In genomic region chr4:132346661-132347060, GRCm38 (mm10) we compare ENCODE assay signal across 9 mouse cellular contexts. TPM values are rescaled to one million over a fixed set of nuclear protein-coding genes. Genes with fewer than 3 reads are reported as not detected.
A peak's percentile ranks its signal among the peaks of the same experiment; 100 is the strongest.
DNase-seq lines count a peak whose midpoint lies in the region; ATAC-seq and TF ChIP-seq lines count a peak whose summit lies in the region.
"Had no signal": no experiment of that assay in that cellular context is flagged by ENCODE, and none has a peak within 500 bp of the region (broad histone marks: within the 10 kb centered on the region; RNA-seq: fewer than 3 reads in every experiment).

No protein-coding gene starts in this region.

- no peak for DNase-seq in kidney, postnatal 4 days
- DNase-seq in 416B (ENCODE audit: low read depth) = peak; percentile 80
- DNase-seq in cerebellum, adult 9-10 months = no peak
- DNase-seq in ovary, postnatal 36 days (ENCODE audit: low spot score) = no peak
- DNase-seq: cerebellum, postnatal 14 days; layer of hippocampus, postnatal 36 days had no signal

- peaks cover 20% of the 10 kb centered on the region for H3K36me3 ChIP-seq in kidney, embryonic 15.5 days
- peaks cover 17% of the 10 kb centered on the region for H3K36me3 ChIP-seq in ES-Bruce4 (ENCODE audit: control insufficient read depth, insufficient read depth, low read length, poor library complexity, severe bottlenecking)
- H3K36me3 ChIP-seq in intestine, embryonic 16.5 days (ENCODE audit: control insufficient read depth, insufficient read depth, low read length) = no peaks in the 10 kb centered on the region

- 77% methylated on average over 3 of the region's 3 CpGs for WGBS in kidney, embryonic 15.5 days
- WGBS in intestine, embryonic 16.5 days = 49% methylated on average over 3 of the region's 3 CpGs

- TF ChIP-seq POLR2A in ES-Bruce4 (IDR thresholded peaks at IDR 0.05; ENCODE audit: insufficient read depth, low read length) = no peak

- no peaks in the 10 kb centered on the region for H3K9me3 ChIP-seq in kidney, embryonic 15.5 days (replicated peaks)
- H3K9me3 ChIP-seq in ES-Bruce4 (replicated peaks; ENCODE audit: control insufficient read depth, insufficient read depth, low read length, poor library complexity, severe bottlenecking) = no peaks in the 10 kb centered on the region
- no peaks in the 10 kb centered on the region for H3K9me3 ChIP-seq in intestine, embryonic 16.5 days (ENCODE audit: control insufficient read depth, low read length)

- peak; percentile 45 for TF ChIP-seq CTCF in ES-Bruce4 (IDR thresholded peaks at IDR 0.05; ENCODE audit: low read depth, low read length)

- no peak for ATAC-seq in kidney, embryonic 15.5 days (replicated peaks; ENCODE audit: low FRiP score)
- no peak; the same call in 1 of the 2 replicates for ATAC-seq in intestine, embryonic 16.5 days

- H3K27me3 ChIP-seq in kidney, embryonic 15.5 days = no peaks in the 10 kb centered on the region
- H3K27me3 ChIP-seq in ES-Bruce4 (ENCODE audit: control insufficient read depth, insufficient read depth, low read length, poor library complexity, severe bottlenecking) = no peaks in the 10 kb centered on the region
- H3K27me3 ChIP-seq in intestine, embryonic 16.5 days (replicated peaks; ENCODE audit: control insufficient read depth, insufficient read depth, low read length) = no peaks in the 10 kb centered on the region

- H3K4me1 ChIP-seq in kidney, embryonic 15.5 days = peaks cover 36% of the 10 kb centered on the region
- peaks cover 11% of the 10 kb centered on the region for H3K4me1 ChIP-seq in ES-Bruce4 (ENCODE audit: control insufficient read depth, insufficient read depth, low read length)
- peaks cover 33% of the 10 kb centered on the region for H3K4me1 ChIP-seq in intestine, embryonic 16.5 days (ENCODE audit: control insufficient read depth, insufficient read depth, low read length)

- H3K9ac ChIP-seq in kidney, embryonic 15.5 days = no peak overlapping the region
- no peak overlapping the region for H3K9ac ChIP-seq in ES-Bruce4 (ENCODE audit: low read depth, poor library complexity, severe bottlenecking)
- H3K9ac ChIP-seq in intestine, embryonic 16.5 days (ENCODE audit: low read depth, low read length) = no peak overlapping the region

- H3K4me3 ChIP-seq in kidney, embryonic 15.5 days (replicated peaks) = no peak overlapping the region
- H3K4me3 ChIP-seq in ES-Bruce4 (ENCODE audit: low read depth, low read length) = no peak overlapping the region
- no peak overlapping the region for H3K4me3 ChIP-seq in intestine, embryonic 16.5 days (ENCODE audit: low read length)

- H3K4me2 ChIP-seq in kidney, embryonic 15.5 days = no peak overlapping the region
- H3K4me2 ChIP-seq in intestine, embryonic 16.5 days (ENCODE audit: low read depth, low read length) = no peak overlapping the region

- TF ChIP-seq EP300 in ES-Bruce4 (IDR thresholded peaks at IDR 0.05; ENCODE audit: insufficient read depth, low read depth, low read length) = no peak

- peak overlapping the region; percentile 73 for H3K27ac ChIP-seq in kidney, embryonic 15.5 days
- no peak overlapping the region for H3K27ac ChIP-seq in ES-Bruce4 (ENCODE audit: insufficient read depth, low read length)
- H3K27ac ChIP-seq in intestine, embryonic 16.5 days (ENCODE audit: low read length) = peak overlapping the region; percentile 82

RNA-seq across cellular contexts. Expression of gene Rcc1, which starts 6.7 kb away (rescaled TPM):
- polyA plus RNA-seq in kidney, embryonic 15.5 days (2015; fragmentation: Nextera tagmentation; extraction: Ambion mirVana) = 88.9 and 92.7 TPM in 2 replicates
- 78.8 and 83.1 TPM in 2 replicates for polyA plus RNA-seq in ES-Bruce4 (2011; ENCODE audit: insufficient read depth, insufficient read length, low read depth, missing spikeins)
- 82.2 and 90.6 TPM in 2 replicates for polyA plus RNA-seq in intestine, embryonic 16.5 days (2015; fragmentation: Nextera tagmentation; extraction: Ambion mirVana)

RNA-seq across cellular contexts. Expression of gene Trnau1ap, which starts 17.3 kb away (rescaled TPM):
- 73.6 and 80.5 TPM in 2 replicates for polyA plus RNA-seq in kidney, embryonic 15.5 days (2015; fragmentation: Nextera tagmentation; extraction: Ambion mirVana)
- polyA plus RNA-seq in ES-Bruce4 (2011; ENCODE audit: insufficient read depth, insufficient read length, low read depth, missing spikeins) = 35.2 and 36.1 TPM in 2 replicates
- 79.6 and 81.1 TPM in 2 replicates for polyA plus RNA-seq in intestine, embryonic 16.5 days (2015; fragmentation: Nextera tagmentation; extraction: Ambion mirVana)

RNA-seq across cellular contexts. Expression of gene Rab42, which starts 43.5 kb away (rescaled TPM):
- polyA plus RNA-seq in kidney, embryonic 15.5 days (2015; fragmentation: Nextera tagmentation; extraction: Ambion mirVana) = 3.3 and 3.5 TPM in 2 replicates
- 0.90 TPM in 1 of 2 replicates, not detected in the other for polyA plus RNA-seq in ES-Bruce4 (2011; ENCODE audit: insufficient read depth, insufficient read length, low read depth, missing spikeins)
- 5.3 and 7.8 TPM in 2 replicates for polyA plus RNA-seq in intestine, embryonic 16.5 days (2015; fragmentation: Nextera tagmentation; extraction: Ambion mirVana)
